Mouse (Mus musculus) lung, postnatal 0 days (tissue): ENCODE measurements around the gene Mknk1.

Experiments
- CTCF ChIP-seq: IDR thresholded peaks from 2 replicates; pipeline ENCODE4 v1.5.1; 2016; ENCODE audit warnings: antibody characterized with exemption, mild to moderate bottlenecking
- EP300 ChIP-seq: IDR thresholded peaks from 2 replicates; pipeline ENCODE4 v1.6.1; 2016; ENCODE audit warnings: antibody characterized with exemption, mild to moderate bottlenecking, control low read depth

DNA sequence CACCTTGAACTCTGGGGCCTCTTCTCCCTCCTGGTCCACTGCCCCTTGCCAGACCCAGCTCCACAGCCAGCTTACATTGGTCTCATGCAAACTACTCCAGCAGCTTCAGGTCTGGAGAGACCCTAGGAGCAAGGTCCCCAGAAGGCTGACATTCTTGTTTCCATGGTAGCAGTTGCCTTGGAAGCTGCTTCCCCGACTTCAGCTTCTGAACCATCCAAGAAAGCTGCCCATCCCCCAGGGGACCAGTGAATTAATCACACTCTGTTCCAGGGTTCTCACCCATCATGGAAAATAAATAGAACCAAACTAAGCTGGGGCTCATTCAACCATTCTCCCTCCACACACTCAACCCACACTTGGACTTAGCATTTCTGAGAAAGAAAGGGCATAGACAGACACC, 42.2 kb downstream of the Mknk1 start:
- no peak for TF ChIP-seq EP300
- no peak for TF ChIP-seq CTCF
